ENCODE assay signal across 10 mouse cellular contexts in the genomic region with DNA sequence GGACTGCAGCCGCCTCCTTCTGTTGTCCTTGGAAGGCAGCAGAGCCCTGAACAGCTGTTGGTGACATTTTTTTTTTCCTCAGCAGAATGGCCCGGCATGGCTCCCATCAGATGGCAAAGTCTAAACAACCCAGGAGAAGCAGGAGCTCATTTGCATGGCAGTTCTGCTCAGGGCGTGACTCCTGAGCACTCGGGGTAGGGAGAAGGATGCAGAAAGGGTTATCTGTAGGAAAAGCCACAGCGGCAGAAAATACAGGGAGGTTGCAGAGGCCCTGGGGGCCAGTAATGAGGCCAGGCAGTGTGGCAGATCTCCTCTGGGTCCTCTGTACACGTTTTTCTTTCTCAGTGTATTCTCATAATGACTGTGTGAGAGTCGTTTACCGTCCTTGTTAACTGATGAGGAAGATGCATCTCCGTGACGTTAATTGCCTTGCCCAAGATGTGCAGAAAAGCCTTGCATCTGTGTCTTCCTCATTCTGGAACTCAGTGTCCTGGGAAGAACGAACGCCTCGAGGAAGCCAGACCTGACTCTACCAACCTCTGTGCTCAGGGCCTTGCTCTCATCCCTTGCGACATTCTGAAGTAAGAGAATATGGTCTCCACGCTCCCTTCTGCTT. TPM values are rescaled to one million over a fixed set of nuclear protein-coding genes. Genes with fewer than 3 reads are reported as not detected.
A peak's percentile ranks its signal among the peaks of the same experiment; 100 is the strongest.
DNase-seq lines count a peak whose midpoint lies in the region; ATAC-seq lines count a peak whose summit lies in the region.
"Had no signal": no experiment of that assay in that cellular context is flagged by ENCODE, and none has a peak within 500 bp of the region (broad histone marks: within the 10 kb centered on the region; RNA-seq: fewer than 3 reads in every experiment).

No protein-coding gene starts in this region.

- H3K9ac ChIP-seq in forebrain, embryonic 16.5 days (replicated peaks; ENCODE audit: low read depth, low read length): 0 out of 2 replicates have a peak overlapping the region, but pooled peaks have one; percentile 6
- H3K9ac ChIP-seq in midbrain, embryonic 14.5 days (replicated peaks; ENCODE audit: low read length): no peak overlapping the region
- H3K9ac ChIP-seq: limb, embryonic 12.5 days had no signal

- 37% methylated on average over 15 of the region's 15 CpGs for WGBS in forebrain, embryonic 16.5 days
- WGBS in midbrain, embryonic 14.5 days: 42% methylated on average over 15 of the region's 15 CpGs

- peak; percentile 86 for ATAC-seq in forebrain, embryonic 16.5 days
- ATAC-seq in midbrain, embryonic 14.5 days (ENCODE audit: low FRiP score, low TSS enrichment): no peak; the same call in 1 of the 2 replicates
- ATAC-seq: Patski had no signal

- no peaks in the 10 kb centered on the region for H3K9me3 ChIP-seq in forebrain, embryonic 16.5 days (ENCODE audit: control insufficient read depth, low read length)
- no peaks in the 10 kb centered on the region for H3K9me3 ChIP-seq in midbrain, embryonic 14.5 days (ENCODE audit: control insufficient read depth, low read length)
- H3K9me3 ChIP-seq: limb, embryonic 12.5 days had no signal

- no peaks in the 10 kb centered on the region for H3K27me3 ChIP-seq in forebrain, embryonic 16.5 days (replicated peaks; ENCODE audit: control insufficient read depth, insufficient read depth, low read length)
- no peaks in the 10 kb centered on the region for H3K27me3 ChIP-seq in midbrain, embryonic 14.5 days (ENCODE audit: control insufficient read depth, insufficient read depth, low read length)
- H3K27me3 ChIP-seq: limb, embryonic 12.5 days; Patski had no signal

- peaks cover 10% of the 10 kb centered on the region for H3K4me1 ChIP-seq in forebrain, embryonic 16.5 days (replicated peaks; ENCODE audit: control insufficient read depth, insufficient read depth, low read length)
- no peaks in the 10 kb centered on the region for H3K4me1 ChIP-seq in midbrain, embryonic 14.5 days (ENCODE audit: control insufficient read depth, insufficient read depth, low read length)

- peak; percentile 14 for DNase-seq in adrenal gland, postnatal 14 days
- DNase-seq in adrenal gland, adult 8-10 months: no peak
- peak; percentile 29 for DNase-seq in layer of hippocampus, adult 9-11 months
- no peak for DNase-seq in layer of hippocampus, postnatal 14 days (ENCODE audit: low spot score in 2 of 2)
- peak; percentile 28 for DNase-seq in midbrain, embryonic 14.5 days
- DNase-seq in gastrocnemius, postnatal 36 days: no peak
- DNase-seq in adrenal gland, adult 2 months: no peak

- intact Hi-C loops in gastrocnemius, postnatal 36 days (cut with DNase I): no loop called here

- no peak overlapping the region for H3K4me3 ChIP-seq in forebrain, embryonic 16.5 days (replicated peaks; ENCODE audit: low read length)
- no peak overlapping the region for H3K4me3 ChIP-seq in midbrain, embryonic 14.5 days (replicated peaks; ENCODE audit: low read depth, low read length)
- H3K4me3 ChIP-seq: limb, embryonic 12.5 days had no signal

- no peaks in the 10 kb centered on the region for H3K36me3 ChIP-seq in forebrain, embryonic 16.5 days (ENCODE audit: control insufficient read depth, insufficient read depth)
- H3K36me3 ChIP-seq in midbrain, embryonic 14.5 days (ENCODE audit: control insufficient read depth, insufficient read depth, low read length): no peaks in the 10 kb centered on the region
- H3K36me3 ChIP-seq: limb, embryonic 12.5 days had no signal

- H3K4me2 ChIP-seq in forebrain, embryonic 16.5 days (ENCODE audit: low read length): no peak overlapping the region
- H3K4me2 ChIP-seq in midbrain, embryonic 14.5 days (ENCODE audit: low read length): no peak overlapping the region
- H3K4me2 ChIP-seq: limb, embryonic 12.5 days had no signal

- H3K27ac ChIP-seq in forebrain, embryonic 16.5 days (ENCODE audit: low read length): peak overlapping the region; percentile 74
- H3K27ac ChIP-seq in midbrain, embryonic 14.5 days (replicated peaks; ENCODE audit: low read depth, low read length): no peak overlapping the region
- H3K27ac ChIP-seq: limb, embryonic 12.5 days had no signal

RNA-seq across cellular contexts. Expression of a gene that starts 10.1 kb away (rescaled TPM):
- 16.6 and 21.1 TPM in 2 replicates for total RNA-seq in adrenal gland, postnatal 14 days (2021)
- 10 to 100 TPM; 13.6 to 21.7 (median 16.8) TPM for total RNA-seq in adrenal gland, adult 8-10 months (2022)
- 10 to 100 TPM; 24.5 to 28.0 TPM for total RNA-seq in layer of hippocampus, postnatal 14 days (2021)
- polyA plus RNA-seq in forebrain, embryonic 16.5 days (2015; fragmentation: Nextera tagmentation; extraction: Ambion mirVana): 19.4 and 21.5 TPM in 2 replicates
- 10.7 and 11.3 TPM in 2 replicates for polyA plus RNA-seq in midbrain, embryonic 14.5 days (2014; fragmentation: Nextera tagmentation; extraction: Ambion mirVana)
- total RNA-seq in gastrocnemius, postnatal 36 days (2021): 1 to 10 TPM; 1.1 to 1.9 TPM
- total RNA-seq in adrenal gland, adult 2 months (2021): 10 to 100 TPM; 16.1 to 20.2 TPM
- 1.5 and 1.6 TPM in 2 replicates for polyA plus RNA-seq in adrenal gland, adult 2 months (2012; rRNA removed)

Comparison
In these comparisons a context has a peak if more than half of its experiments do, and no peak if none do; other contexts are left out.
1. DNase-seq: peak in adrenal gland, postnatal 14 days (single experiment), layer of hippocampus, adult 9-11 months (single experiment) and midbrain, embryonic 14.5 days (single experiment); none in adrenal gland, adult 8-10 months (single experiment), layer of hippocampus, postnatal 14 days (0 of 2), gastrocnemius, postnatal 36 days (0 of 2) and adrenal gland, adult 2 months (single experiment).